Mouse (Mus musculus) G1E (cell line): Measurements from ENCODE around the gene Fh1. TPM values are rescaled to one million over a fixed set of nuclear protein-coding genes. Genes with fewer than 3 reads are reported as not detected.

Experiments used
- ATAC-seq: 2 replicates; pipeline ENCODE4 v1.8.0; 2016; ENCODE audit warnings: mild to moderate bottlenecking; ENCODE audit not compliant: insufficient number of reproducible peaks, poor library complexity, low FRiP score, severe bottlenecking; ENCODE audit errors: extremely low read depth
- DNase-seq: peaks from one replicate; pipeline ENCODE4 v3.0.0; 2012; ENCODE audit warnings: low spot score
- H3K27me3 ChIP-seq: 2 replicates; pipeline ENCODE4 v1.6.1; 2012; ENCODE audit warnings: mild to moderate bottlenecking, low read length, inconsistent platforms; ENCODE audit not compliant: insufficient read depth
- H3K36me3 ChIP-seq: replicated peaks from 2 replicates; pipeline ENCODE3; 2012; ENCODE audit warnings: mild to moderate bottlenecking, inconsistent platforms
- H3K4me1 ChIP-seq: 2 replicates; pipeline ENCODE4 v1.6.1; 2012; ENCODE audit warnings: low read depth, low read length, inconsistent platforms, mixed read lengths; ENCODE audit not compliant: insufficient read depth
- H3K4me3 ChIP-seq: 2 replicates; pipeline ENCODE4 v1.5.1; 2012; ENCODE audit warnings: low read depth, mild to moderate bottlenecking, inconsistent platforms, low read length, moderate library complexity, mixed read lengths
- H3K9me3 ChIP-seq: replicated peaks from 2 replicates; pipeline ENCODE4 v1.6.1; 2012; ENCODE audit warnings: inconsistent platforms
- CTCF ChIP-seq: IDR thresholded peaks from 2 replicates; pipeline ENCODE4 v1.5.1; 2012; ENCODE audit warnings: low read depth, low read length, inconsistent platforms, mixed read lengths
- GATA1 ChIP-seq: IDR thresholded peaks from 2 replicates; pipeline ENCODE4 v1.6.1; 2012; ENCODE audit warnings: borderline replicate concordance, low read length, inconsistent platforms, mixed read lengths
- GATA2 ChIP-seq: IDR thresholded peaks from 2 replicates; pipeline ENCODE4 v1.6.1; 2012; ENCODE audit warnings: low read depth, low read length, inconsistent platforms, borderline replicate concordance
- POLR2AphosphoS5 ChIP-seq: IDR thresholded peaks from 2 replicates; pipeline ENCODE4 v1.6.1; 2012; ENCODE audit warnings: low read depth, low read length, inconsistent platforms; ENCODE audit not compliant: insufficient replicate concordance
- TAL1 ChIP-seq: conservative IDR thresholded peaks from 2 replicates; pipeline ENCODE4 v1.6.1; 2012; ENCODE audit warnings: low read depth, low read length, inconsistent platforms, mixed read lengths
- polyA plus RNA-seq: library from polyadenylated mRNA; stranded (reverse); fragments of >175 nt; gene quantifications from 2 replicates; pipeline ENCODE4 v1.2.3, GENCODE M21; 2012
- total RNA-seq, 2 experiments: library from RNA; stranded (forward) in 1 of 2; stranded (reverse) in 1 of 2; fragments of 200-1000 nt in 1 of 2; fragments of >200 nt in 1 of 2; fragmentation: Nextera tagmentation in 1 of 2; gene quantifications; 2 replicates each; pipeline ENCODE4 v1.2.3; 2014 to 2017

The Fh1 gene
- total and polyA plus RNA-seq, 3 experiments: 20.8 to 162 (median 47.1) TPM

- H3K36me3 ChIP-seq: no peaks in the 10 kb centered on the region
- ATAC-seq: peak; percentile 69; the same call in 1 of the 2 replicates
- no peak overlapping the region for H3K4me3 ChIP-seq
- DNase-seq: peak; percentile 2
- no peaks in the 10 kb centered on the region for H3K27me3 ChIP-seq
- TF ChIP-seq GATA1 (no peak), TAL1 (no peak), GATA2 (no peak), POLR2AphosphoS5 (no peak), CTCF (no peak)
- H3K9me3 ChIP-seq: no peaks in the 10 kb centered on the region
- H3K4me1 ChIP-seq: no peaks in the 10 kb centered on the region
Observed at GRCm38 (mm10) chr1:175668666-175669405, 43.4 kb upstream of the Fh1 start.

DNA sequence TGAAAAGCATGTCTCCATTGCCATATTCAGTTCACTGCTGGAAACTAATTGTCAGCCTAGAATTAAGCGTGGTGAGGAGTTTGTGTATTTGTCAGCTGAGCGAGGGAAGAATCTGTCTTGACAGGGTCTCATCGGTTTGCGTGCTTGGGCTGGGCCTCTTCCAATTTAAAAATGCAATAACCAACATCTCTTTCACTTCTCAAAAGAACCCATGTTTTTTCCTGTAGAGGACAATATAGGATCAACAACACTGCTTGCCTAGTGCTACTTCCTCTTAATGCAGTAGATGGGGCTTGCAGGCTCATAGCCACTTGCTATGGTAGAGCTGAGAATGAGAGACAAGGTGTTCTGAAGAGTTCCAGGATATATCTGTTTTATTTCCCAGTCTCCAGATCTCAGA, 34.5 kb upstream of the Fh1 start:
- DNase-seq (no peak), ATAC-seq (no peak)
- H3K36me3 ChIP-seq: no peaks in the 10 kb centered on the region
- H3K27me3 ChIP-seq: no peaks in the 10 kb centered on the region
- H3K4me3 ChIP-seq: no peak overlapping the region
- TF ChIP-seq GATA2 (no peak), CTCF (no peak), GATA1 (no peak), POLR2AphosphoS5 (no peak), TAL1 (no peak)
- H3K9me3 ChIP-seq: no peaks in the 10 kb centered on the region
- H3K4me1 ChIP-seq: no peaks in the 10 kb centered on the region

DNA sequence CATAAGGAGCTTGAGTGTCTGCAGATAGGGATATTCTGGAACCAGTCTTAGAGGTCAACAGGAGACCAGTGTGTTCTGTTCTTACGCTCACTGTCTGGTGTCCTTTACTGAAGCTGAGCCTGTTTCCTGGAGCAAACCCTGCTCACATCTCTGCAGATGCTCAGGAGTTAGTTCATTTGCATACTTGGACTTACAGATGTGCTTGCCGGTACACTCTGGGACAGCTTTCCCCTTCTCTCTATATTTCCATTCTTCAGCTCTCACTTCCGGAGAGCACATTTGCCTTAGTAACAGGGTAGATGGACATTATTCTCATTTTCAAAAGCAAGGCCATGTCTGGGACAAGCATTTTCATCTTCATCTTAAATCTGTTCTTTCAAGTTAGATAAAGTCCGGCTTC, 23.2 kb upstream of the Fh1 start:
- H3K4me3 ChIP-seq: no peak overlapping the region
- ATAC-seq (no peak), DNase-seq (no peak)
- no peaks in the 10 kb centered on the region for H3K27me3 ChIP-seq
- H3K9me3 ChIP-seq: no peaks in the 10 kb centered on the region
- no peaks in the 10 kb centered on the region for H3K36me3 ChIP-seq
- no peaks in the 10 kb centered on the region for H3K4me1 ChIP-seq
- TF ChIP-seq POLR2AphosphoS5 (no peak), CTCF (no peak), TAL1 (no peak), GATA1 (no peak), GATA2 (no peak)

- DNase-seq (no peak), ATAC-seq (no peak)
- TF ChIP-seq CTCF: no peak
- no peak for TF ChIP-seq GATA2
- TF ChIP-seq POLR2AphosphoS5: no peak
- no peak for TF ChIP-seq TAL1
- no peak for TF ChIP-seq GATA1
- Histone ChIP-seq H3K4me3 (no peak overlapping the region), H3K27me3 (no peaks in the 10 kb centered on the region), H3K36me3 (no peaks in the 10 kb centered on the region), H3K4me1 (no peaks in the 10 kb centered on the region), H3K9me3 (no peaks in the 10 kb centered on the region)
Observed at GRCm38 (mm10) chr1:175646952-175647351, 21.5 kb upstream of the Fh1 start.

DNA sequence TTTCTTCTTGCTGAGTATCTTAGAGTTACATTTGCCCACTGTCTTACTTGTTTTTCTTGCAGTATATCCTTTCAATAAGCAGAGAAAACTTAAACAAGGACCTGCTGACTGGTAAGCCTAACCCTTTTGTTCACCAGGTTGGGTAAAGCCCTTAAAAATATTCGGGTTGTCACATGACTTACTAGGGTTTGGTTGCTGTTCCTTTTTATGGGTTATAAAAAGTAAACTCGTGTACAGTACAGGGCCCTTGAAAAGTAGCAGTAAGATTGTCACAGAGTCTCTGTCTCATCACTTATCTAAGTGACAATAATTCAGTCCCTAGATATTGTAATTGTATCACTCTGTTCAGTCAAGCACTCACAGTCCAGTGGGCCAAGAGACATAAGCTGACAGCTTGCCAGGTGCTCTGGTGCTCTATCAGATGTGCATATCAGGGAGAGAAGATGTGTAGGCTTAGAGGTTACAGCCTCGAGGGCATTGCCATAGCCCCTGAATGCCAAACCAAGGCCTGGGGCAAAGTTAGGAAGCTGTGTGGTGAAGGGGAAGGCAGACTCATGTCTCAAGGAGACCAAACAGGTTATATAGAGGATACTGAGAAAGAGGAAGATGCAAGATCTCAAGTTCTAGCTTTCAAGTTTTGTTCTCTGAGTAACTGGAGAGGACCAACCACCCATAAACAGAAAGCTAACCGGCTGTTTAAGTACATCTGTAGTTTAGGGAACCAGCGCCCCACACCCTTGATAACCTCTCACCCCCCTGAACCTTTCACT, 18.2 kb upstream of the Fh1 start:
- H3K27me3 ChIP-seq: no peaks in the 10 kb centered on the region
- no peaks in the 10 kb centered on the region for H3K4me1 ChIP-seq
- no peaks in the 10 kb centered on the region for H3K36me3 ChIP-seq
- no peaks in the 10 kb centered on the region for H3K9me3 ChIP-seq
- DNase-seq (no peak), ATAC-seq (no peak)
- H3K4me3 ChIP-seq: no peak overlapping the region
- TF ChIP-seq TAL1: no peak
- TF ChIP-seq POLR2AphosphoS5: no peak
- TF ChIP-seq GATA1: no peak
- TF ChIP-seq CTCF: no peak

- ATAC-seq: no peak
- TF ChIP-seq CTCF: no peak
- no peak for TF ChIP-seq GATA2
- TF ChIP-seq GATA1: no peak
- no peak for TF ChIP-seq TAL1
- no peak for TF ChIP-seq POLR2AphosphoS5
- H3K4me3 ChIP-seq: no peak overlapping the region
- DNase-seq: no peak
- H3K4me1 ChIP-seq: no peaks in the 10 kb centered on the region
- no peaks in the 10 kb centered on the region for H3K36me3 ChIP-seq
- no peaks in the 10 kb centered on the region for H3K27me3 ChIP-seq
- no peaks in the 10 kb centered on the region for H3K9me3 ChIP-seq
Observed at GRCm38 (mm10) chr1:175640435-175641150, 15.2 kb upstream of the Fh1 start.
